Mouse (Mus musculus) bone marrow macrophage, adult 2 months (primary cell): Measurements from ENCODE around the gene Gm20388. TPM values are rescaled to one million over a fixed set of nuclear protein-coding genes. Genes with fewer than 3 reads are reported as not detected.

Source experiments
- H3K27ac ChIP-seq: 2 replicates; pipeline ENCODE4 v1.5.1; 2012; ENCODE audit warnings: low read depth, low read length; ENCODE audit not compliant: insufficient read depth
- H3K4me1 ChIP-seq: 2 replicates; pipeline ENCODE4 v1.6.1; 2012; ENCODE audit warnings: low read length; ENCODE audit not compliant: control insufficient read depth, insufficient read depth
- H3K4me3 ChIP-seq: 2 replicates; pipeline ENCODE4 v1.5.1; 2012; ENCODE audit warnings: mild to moderate bottlenecking, low read length, moderate library complexity; ENCODE audit not compliant: insufficient read depth
- CTCF ChIP-seq: IDR thresholded peaks from 2 replicates; pipeline ENCODE4 v1.5.1; 2012; ENCODE audit warnings: low read depth, mild to moderate bottlenecking, low read length, moderate library complexity
- POLR2A ChIP-seq: IDR thresholded peaks from 2 replicates; pipeline ENCODE4 v1.6.1; 2012; ENCODE audit warnings: mild to moderate bottlenecking, low read depth, low read length, borderline replicate concordance
- polyA plus RNA-seq: library from polyadenylated mRNA; stranded (reverse); fragments of >200 nt; gene quantifications from 2 replicates; pipeline ENCODE4 v1.2.4, GENCODE M21; 2012; ENCODE audit not compliant: missing spikeins, insufficient read depth, insufficient read length

The Gm20388 gene
- polyA plus RNA-seq, 1 experiment = 32.7 TPM

GRCm38 (mm10) chr8:121948321-121949145 is 2037.9 kb downstream of the Gm20388 start:
- H3K4me1 ChIP-seq = peaks cover 29% of the 10 kb centered on the region
- no peak for TF ChIP-seq POLR2A
- no peak for TF ChIP-seq CTCF
- peak overlapping the region; percentile 33; the same call in 1 of the 2 replicates for H3K27ac ChIP-seq
- peak overlapping the region; percentile 59 for H3K4me3 ChIP-seq

GRCm38 (mm10) chr8:121949222-121949800 is 2038.7 kb downstream of the Gm20388 start, which contains the start of gene Banp:
TSS of gene Banp (plus strand) at chr8:121949750.
- peak within 1 kb of the TSS; percentile 79 for H3K27ac ChIP-seq
- H3K4me1 ChIP-seq = peaks cover 34% of the 10 kb centered on the region
- TF ChIP-seq POLR2A (no peak), CTCF (no peak)
- H3K4me3 ChIP-seq = peak within 1 kb of the TSS; percentile 89

- Histone ChIP-seq H3K27ac (peak overlapping the region; percentile 79), H3K4me3 (peak overlapping the region; percentile 89), H3K4me1 (peaks cover 34% of the 10 kb centered on the region)
- TF ChIP-seq CTCF (no peak), POLR2A (no peak)
These were observed 2039.5 kb downstream of the Gm20388 start for GRCm38 (mm10) chr8:121949941-121950748.

GRCm38 (mm10) chr8:121950749-121951655 is 2040.4 kb downstream of the Gm20388 start:
- Histone ChIP-seq H3K4me1 (peaks cover 40% of the 10 kb centered on the region), H3K27ac (peak overlapping the region; percentile 77), H3K4me3 (peak overlapping the region; percentile 89)
- no peak for TF ChIP-seq CTCF
- TF ChIP-seq POLR2A = no peak

- TF ChIP-seq CTCF = no peak
- TF ChIP-seq POLR2A = no peak
- Histone ChIP-seq H3K4me3 (peak overlapping the region; percentile 89), H3K27ac (no peak overlapping the region), H3K4me1 (peaks cover 41% of the 10 kb centered on the region)
These were observed 2041.0 kb downstream of the Gm20388 start for GRCm38 (mm10) chr8:121951656-121952009.

GRCm38 (mm10) chr8:121952122-121952521 is 2041.5 kb downstream of the Gm20388 start:
- peaks cover 41% of the 10 kb centered on the region for H3K4me1 ChIP-seq
- H3K27ac ChIP-seq = no peak overlapping the region
- TF ChIP-seq POLR2A (no peak), CTCF (no peak)
- no peak overlapping the region for H3K4me3 ChIP-seq

- Histone ChIP-seq H3K27ac (no peak overlapping the region), H3K4me3 (no peak overlapping the region), H3K4me1 (peaks cover 36% of the 10 kb centered on the region)
- no peak for TF ChIP-seq CTCF
- TF ChIP-seq POLR2A = no peak
These were observed 2042.2 kb downstream of the Gm20388 start for GRCm38 (mm10) chr8:121952800-121953199.

GRCm38 (mm10) chr8:121953821-121954545 is 2043.3 kb downstream of the Gm20388 start:
- Histone ChIP-seq H3K4me1 (peaks cover 26% of the 10 kb centered on the region), H3K27ac (no peak overlapping the region), H3K4me3 (no peak overlapping the region)
- TF ChIP-seq POLR2A = no peak
- no peak for TF ChIP-seq CTCF
